In genomic region chr11:88841406-88841805, GRCm38 (mm10) we compare ENCODE assay signal across 10 mouse cellular contexts. TPM values are rescaled to one million over a fixed set of nuclear protein-coding genes. Genes with fewer than 3 reads are reported as not detected.
DNase-seq lines count a peak whose midpoint lies in the region; ATAC-seq lines count a peak whose summit lies in the region.
"Had no signal": no experiment of that assay in that cellular context is flagged by ENCODE, and none has a peak within 500 bp of the region (broad histone marks: within the 10 kb centered on the region; RNA-seq: fewer than 3 reads in every experiment).

No protein-coding gene starts in this region.

- no peaks in the 10 kb centered on the region for H3K9me3 ChIP-seq in hindbrain, embryonic 10.5 days
- no peaks in the 10 kb centered on the region for H3K9me3 ChIP-seq in hindbrain, embryonic 11.5 days (ENCODE audit: control insufficient read depth, low read length)
- H3K9me3 ChIP-seq in heart, embryonic 11.5 days (replicated peaks; ENCODE audit: control insufficient read depth, low read length) = no peaks in the 10 kb centered on the region
- no peaks in the 10 kb centered on the region for H3K9me3 ChIP-seq in midbrain, embryonic 10.5 days (replicated peaks)

- ATAC-seq in hindbrain, embryonic 11.5 days (ENCODE audit: low FRiP score) = no peak
- peak; percentile 29 for ATAC-seq in heart, embryonic 11.5 days (replicated peaks; ENCODE audit: insufficient number of reproducible peaks, low FRiP score, low TSS enrichment)
- ATAC-seq in megakaryocyte progenitor cell, adult 5-6 weeks (replicated peaks; ENCODE audit: poor library complexity) = peak; percentile 79
- ATAC-seq: activated CD4-positive, CD25-positive, alpha-beta regulatory T cell, adult 4 months had no signal

- WGBS in hindbrain, embryonic 10.5 days = 87% methylated on average over 6 of the region's 6 CpGs
- WGBS in hindbrain, embryonic 11.5 days = 80% methylated on average over 6 of the region's 6 CpGs
- 29% methylated on average over 6 of the region's 6 CpGs for WGBS in heart, embryonic 11.5 days (ENCODE audit: insufficient replicate concordance)
- WGBS in midbrain, embryonic 10.5 days = 89% methylated on average over 6 of the region's 6 CpGs

- no peak for DNase-seq in hindbrain, embryonic 10.5 days (ENCODE audit: low spot score)
- no peak for DNase-seq in hindbrain, embryonic 11.5 days (ENCODE audit: low spot score)
- peak; percentile 67 for DNase-seq in adrenal gland, postnatal 10 days
- no peak for DNase-seq in left cerebral cortex, postnatal 10 days (ENCODE audit: extremely low spot score in 1 of 2, low spot score in 2 of 2)
- DNase-seq in c-Kit-positive CD71-positive TER-119-positive erythroid progenitor cells, embryonic 14.5 days (ENCODE audit: low spot score) = no peak
- DNase-seq in midbrain, embryonic 10.5 days (ENCODE audit: low spot score) = no peak
- DNase-seq: cerebellum, postnatal 14 days had no signal

- H3K27me3 ChIP-seq in hindbrain, embryonic 10.5 days (ENCODE audit: insufficient read depth, poor library complexity, severe bottlenecking) = no peaks in the 10 kb centered on the region
- H3K27me3 ChIP-seq in hindbrain, embryonic 11.5 days (ENCODE audit: control insufficient read depth, insufficient read depth, low read length) = no peaks in the 10 kb centered on the region
- no peaks in the 10 kb centered on the region for H3K27me3 ChIP-seq in heart, embryonic 11.5 days (ENCODE audit: control insufficient read depth, insufficient read depth, low read length)
- H3K27me3 ChIP-seq in midbrain, embryonic 10.5 days (ENCODE audit: low read depth, poor library complexity, severe bottlenecking) = no peaks in the 10 kb centered on the region

- no peak overlapping the region for H3K4me2 ChIP-seq in hindbrain, embryonic 11.5 days (replicated peaks; ENCODE audit: low read depth, low read length)
- peak overlapping the region; percentile 48 for H3K4me2 ChIP-seq in heart, embryonic 11.5 days

- no peak overlapping the region for H3K9ac ChIP-seq in hindbrain, embryonic 11.5 days (ENCODE audit: low read depth, low read length)
- H3K9ac ChIP-seq in heart, embryonic 11.5 days (ENCODE audit: low read depth, low read length) = no peak overlapping the region; the same call in 1 of the 2 replicates

- H3K4me3 ChIP-seq in hindbrain, embryonic 10.5 days = no peak overlapping the region
- H3K4me3 ChIP-seq in hindbrain, embryonic 11.5 days (ENCODE audit: low read depth, low read length) = no peak overlapping the region
- no peak overlapping the region for H3K4me3 ChIP-seq in heart, embryonic 11.5 days (ENCODE audit: low read depth, low read length)
- no peak overlapping the region for H3K4me3 ChIP-seq in midbrain, embryonic 10.5 days

- intact Hi-C loops in left cerebral cortex, postnatal 10 days (cut with DNase I) = no loop called here

- H3K36me3 ChIP-seq in hindbrain, embryonic 10.5 days = peaks cover 83% of the 10 kb centered on the region
- peaks cover 11% of the 10 kb centered on the region; the same call in 1 of the 2 replicates for H3K36me3 ChIP-seq in hindbrain, embryonic 11.5 days (ENCODE audit: control insufficient read depth, insufficient read depth, low read length)
- H3K36me3 ChIP-seq in heart, embryonic 11.5 days (ENCODE audit: control insufficient read depth, insufficient read depth, low read length) = peaks cover 11% of the 10 kb centered on the region
- peaks cover 78% of the 10 kb centered on the region for H3K36me3 ChIP-seq in midbrain, embryonic 10.5 days

- H3K4me1 ChIP-seq in hindbrain, embryonic 10.5 days (replicated peaks) = peaks cover 5% of the 10 kb centered on the region; the same call in 1 of the 2 replicates
- H3K4me1 ChIP-seq in hindbrain, embryonic 11.5 days (replicated peaks; ENCODE audit: control insufficient read depth, insufficient read depth, low read length) = no peaks in the 10 kb centered on the region
- peaks cover 26% of the 10 kb centered on the region for H3K4me1 ChIP-seq in heart, embryonic 11.5 days (ENCODE audit: control insufficient read depth, insufficient read depth, low read length)
- no peaks in the 10 kb centered on the region for H3K4me1 ChIP-seq in midbrain, embryonic 10.5 days

- peak overlapping the region; percentile 6; the same call in 1 of the 2 replicates for H3K27ac ChIP-seq in hindbrain, embryonic 10.5 days
- no peak overlapping the region for H3K27ac ChIP-seq in hindbrain, embryonic 11.5 days (ENCODE audit: low read depth, low read length)
- H3K27ac ChIP-seq in heart, embryonic 11.5 days (ENCODE audit: low read depth, low read length) = peak overlapping the region; percentile 81
- no peak overlapping the region for H3K27ac ChIP-seq in midbrain, embryonic 10.5 days (replicated peaks)

RNA-seq across cellular contexts. Expression of gene Akap1, which starts 23.0 kb away (rescaled TPM):
- polyA plus RNA-seq in hindbrain, embryonic 10.5 days (2016; fragmentation: Nextera tagmentation; extraction: Ambion mirVana) = 17.7 and 19.6 TPM in 2 replicates
- 14.0 and 14.2 TPM in 2 replicates for polyA plus RNA-seq in hindbrain, embryonic 11.5 days (2014; fragmentation: Nextera tagmentation; extraction: Ambion mirVana)
- 100 to 1,000 TPM; 136 to 196 TPM for total RNA-seq in adrenal gland, postnatal 10 days (2021)
- polyA plus RNA-seq in heart, embryonic 11.5 days (2014; fragmentation: Nextera tagmentation; extraction: Ambion mirVana) = 24.4 and 24.7 TPM in 2 replicates
- 8.9 and 9.5 TPM in 2 replicates for total RNA-seq in megakaryocyte progenitor cell, adult 5-6 weeks (2015)
- total RNA-seq in megakaryocyte progenitor cell, adult 5-6 weeks (2017) = 22.4 and 24.0 TPM in 2 replicates
- 10 to 100 TPM; 43.6 to 47.6 TPM for total RNA-seq in left cerebral cortex, postnatal 10 days (2021)
- 19.1 and 20.7 TPM in 2 replicates for polyA plus RNA-seq in midbrain, embryonic 10.5 days (2016; fragmentation: Nextera tagmentation; extraction: Ambion mirVana)

Comparison
In these comparisons a context has a peak if more than half of its experiments do, and no peak if none do; other contexts are left out.
1. H3K27ac ChIP-seq: peak in hindbrain, embryonic 10.5 days (single experiment) and heart, embryonic 11.5 days (single experiment); none in hindbrain, embryonic 11.5 days (single experiment) and midbrain, embryonic 10.5 days (single experiment).